Mouse (Mus musculus) bone marrow macrophage, adult 2 months (primary cell): ENCODE measurements at regions not wholly inside any gene's neighbourhood (a gene's known extent, or its start where the extent isn't known, plus 50 kb on each side); places are given as distances from the start of the nearest gene placed in this dataset.

Experiments
- CTCF ChIP-seq: IDR thresholded peaks from 2 replicates; pipeline ENCODE4 v1.5.1; 2012; ENCODE audit warnings: low read depth, mild to moderate bottlenecking, low read length, moderate library complexity
- POLR2A ChIP-seq: IDR thresholded peaks from 2 replicates; pipeline ENCODE4 v1.6.1; 2012; ENCODE audit warnings: mild to moderate bottlenecking, low read depth, low read length, borderline replicate concordance

DNA sequence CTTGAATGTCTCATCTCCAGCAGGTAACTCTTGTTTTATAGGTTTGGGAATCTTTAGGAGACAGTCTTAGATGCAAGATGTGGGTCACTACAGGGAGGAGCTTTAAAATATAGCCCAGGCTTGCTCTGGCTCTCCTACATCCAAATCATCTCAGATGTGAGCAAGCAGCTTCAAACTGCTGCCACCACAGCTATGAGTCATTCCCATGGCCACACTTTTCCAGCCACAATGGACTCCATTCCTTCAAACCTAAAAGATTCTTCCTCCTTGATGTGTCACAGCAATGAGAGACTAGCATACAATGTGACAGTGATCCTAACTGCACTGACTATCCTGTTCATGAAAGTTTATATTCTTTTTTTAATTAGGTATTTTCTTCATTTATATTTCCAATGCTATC is 640.5 kb upstream of the A1bg start:
- TF ChIP-seq POLR2A (no peak), CTCF (no peak)
